Mouse (Mus musculus) MEL (cell line): ENCODE measurements around the gene Uap1. TPM values are rescaled to one million over a fixed set of nuclear protein-coding genes. Genes with fewer than 3 reads are reported as not detected.

Experiments
- DNase-seq: peaks from one replicate; pipeline ENCODE4 v3.0.0; 2011; ENCODE audit warnings: low read depth, low spot score
- H3K27ac ChIP-seq: 2 replicates; pipeline ENCODE4 v1.5.1; 2012; ENCODE audit warnings: low read depth, mild to moderate bottlenecking, control low read depth, low read length, moderate library complexity; ENCODE audit not compliant: control insufficient read depth
- H3K27me3 ChIP-seq, 2 experiments: fragments of 150-350 bp in 1 of 2; sonication (generic) in 1 of 2; 2 replicates each; pipeline ENCODE4 v1.6.1; 2012; ENCODE audit warnings: low read length in 2 of 2, mild to moderate bottlenecking in 2 of 2, improper control_type of control experiment in 1 of 2, moderate library complexity in 1 of 2; ENCODE audit not compliant: insufficient read depth in 2 of 2, control insufficient read depth in 1 of 2
- H3K36me3 ChIP-seq, 2 experiments: 2 replicates each; pipeline ENCODE4 v1.6.1; 2012 to 2014; ENCODE audit warnings: low read length in 2 of 2, improper control_type of control experiment in 1 of 2, inconsistent platforms in 1 of 2, mild to moderate bottlenecking in 1 of 2; ENCODE audit not compliant: insufficient read depth in 2 of 2, control insufficient read depth in 1 of 2
- H3K4me1 ChIP-seq, 2 experiments: fragments of 150-350 bp in 1 of 2; sonication (generic) in 1 of 2; 2 replicates each; pipeline ENCODE4 v1.6.1; 2012; ENCODE audit warnings: low read length in 2 of 2, improper control_type of control experiment in 1 of 2, mild to moderate bottlenecking in 1 of 2; ENCODE audit not compliant: insufficient read depth in 2 of 2, control insufficient read depth in 1 of 2
- H3K4me3 ChIP-seq, 2 experiments: fragments of 150-350 bp in 1 of 2; sonication (generic) in 1 of 2; 2 replicates each; pipeline ENCODE4 v1.5.1; 2012; ENCODE audit warnings: low read depth in 2 of 2, low read length in 2 of 2, mild to moderate bottlenecking in 2 of 2, moderate library complexity in 2 of 2, control low read depth in 1 of 2, improper control_type of control experiment in 1 of 2; ENCODE audit not compliant: control insufficient read depth in 1 of 2, insufficient read depth in 1 of 2
- H3K79me2 ChIP-seq: 2 replicates; pipeline ENCODE4 v1.6.1; 2012; ENCODE audit warnings: mild to moderate bottlenecking, low read length, moderate library complexity; ENCODE audit not compliant: control insufficient read depth, poor library complexity, insufficient read depth
- H3K9ac ChIP-seq: 2 replicates; pipeline ENCODE4 v1.6.1; 2012; ENCODE audit warnings: low read depth, mild to moderate bottlenecking, control low read depth, low read length, moderate library complexity; ENCODE audit not compliant: control insufficient read depth, poor library complexity, severe bottlenecking
- H3K9me3 ChIP-seq: fragments of 150-350 bp; sonication (generic); replicated peaks from 2 replicates; pipeline ENCODE4 v1.6.1; 2012; ENCODE audit warnings: mild to moderate bottlenecking, low read length, improper control_type of control experiment, moderate library complexity; ENCODE audit not compliant: insufficient read depth
- CHD1 ChIP-seq: IDR thresholded peaks from 2 replicates; pipeline ENCODE4 v1.6.1; 2012; ENCODE audit warnings: low read depth, mild to moderate bottlenecking, inconsistent platforms, low read length, improper control_type of control experiment
- CTCF ChIP-seq, 3 experiments: IDR thresholded peaks in 2 of 3; conservative IDR thresholded peaks in 1 of 3; 2 replicates each; pipeline ENCODE4 v1.5.1; 2011 to 2012; ENCODE audit warnings: low read length in 3 of 3, low read depth in 2 of 3, mild to moderate bottlenecking in 2 of 3, improper control_type of control experiment in 1 of 3, inconsistent platforms in 1 of 3, mixed read lengths in 1 of 3, moderate library complexity in 1 of 3; ENCODE audit not compliant: control insufficient read depth in 1 of 3, insufficient read depth in 1 of 3, poor library complexity in 1 of 3, severe bottlenecking in 1 of 3
- E2F4 ChIP-seq: IDR thresholded peaks from 2 replicates; pipeline ENCODE4 v1.6.1; 2011; ENCODE audit warnings: low read depth, low read length, improper control_type of control experiment, borderline replicate concordance
- ELF1 ChIP-seq: IDR thresholded peaks from 2 replicates; pipeline ENCODE4 v1.6.1; 2014; ENCODE audit warnings: low read depth, mild to moderate bottlenecking, inconsistent platforms, low read length, improper control_type of control experiment, moderate library complexity
- EP300 ChIP-seq, 2 experiments: IDR thresholded peaks; 2 replicates each; pipeline ENCODE4 v1.6.1; 2011; ENCODE audit warnings: improper control_type of control experiment in 2 of 2, low read length in 2 of 2, low read depth in 1 of 2, mild to moderate bottlenecking in 1 of 2
- ETS1 ChIP-seq: IDR thresholded peaks from 2 replicates; pipeline ENCODE4 v1.6.1; 2012; ENCODE audit warnings: low read depth, mild to moderate bottlenecking, inconsistent platforms, low read length, improper control_type of control experiment, moderate library complexity
- GABPA ChIP-seq: IDR thresholded peaks from 2 replicates; pipeline ENCODE4 v1.6.1; 2012; ENCODE audit warnings: low read depth, mild to moderate bottlenecking, inconsistent platforms, low read length, improper control_type of control experiment, moderate library complexity
- GATA1 ChIP-seq: IDR thresholded peaks from 2 replicates; pipeline ENCODE4 v1.6.1; 2011; ENCODE audit warnings: low read depth, low read length, improper control_type of control experiment
- HCFC1 ChIP-seq: IDR thresholded peaks from 2 replicates; pipeline ENCODE4 v1.6.1; 2012; ENCODE audit warnings: low read depth, mild to moderate bottlenecking, inconsistent platforms, low read length, improper control_type of control experiment, moderate library complexity
- JUND ChIP-seq: IDR thresholded peaks from 2 replicates; pipeline ENCODE4 v1.6.1; 2011; ENCODE audit warnings: low read depth, mild to moderate bottlenecking, improper control_type of control experiment, low read length
- MAFK ChIP-seq: IDR thresholded peaks from 2 replicates; pipeline ENCODE4 v1.6.1; 2011; ENCODE audit warnings: low read depth, mild to moderate bottlenecking, low read length, improper control_type of control experiment, borderline replicate concordance
- MAX ChIP-seq: IDR thresholded peaks from 2 replicates; pipeline ENCODE4 v1.6.1; 2011; ENCODE audit warnings: low read length, improper control_type of control experiment
- MAZ ChIP-seq: IDR thresholded peaks from 2 replicates; pipeline ENCODE4 v1.6.1; 2012; ENCODE audit warnings: low read depth, mild to moderate bottlenecking, inconsistent platforms, low read length, improper control_type of control experiment
- MEF2A ChIP-seq: IDR thresholded peaks from 2 replicates; pipeline ENCODE4 v1.6.1; 2014; ENCODE audit warnings: low read depth, mild to moderate bottlenecking, inconsistent platforms, low read length, improper control_type of control experiment; ENCODE audit not compliant: poor library complexity, insufficient replicate concordance, severe bottlenecking; ENCODE audit errors: extremely low read depth
- NELFE ChIP-seq: IDR thresholded peaks from 2 replicates; pipeline ENCODE4 v1.6.1; 2011; ENCODE audit warnings: low read depth, low read length, improper control_type of control experiment
- NRF1 ChIP-seq: IDR thresholded peaks from 2 replicates; pipeline ENCODE4 v1.6.1; 2014; ENCODE audit warnings: low read depth, mild to moderate bottlenecking, inconsistent platforms, low read length, improper control_type of control experiment, moderate library complexity; ENCODE audit not compliant: poor library complexity, insufficient read depth, severe bottlenecking
- POLR2A ChIP-seq, 2 experiments: IDR thresholded peaks; 2 replicates each; pipeline ENCODE4 v1.6.1; 2011 to 2012; ENCODE audit warnings: low read length in 2 of 2, mild to moderate bottlenecking in 2 of 2, control low read depth in 1 of 2, improper control_type of control experiment in 1 of 2, low read depth in 1 of 2, moderate library complexity in 1 of 2; ENCODE audit not compliant: control insufficient read depth in 1 of 2, insufficient read depth in 1 of 2, poor library complexity in 1 of 2
- POLR2AphosphoS2 ChIP-seq: IDR thresholded peaks from 2 replicates; pipeline ENCODE4 v1.6.1; 2011; ENCODE audit warnings: low read length, improper control_type of control experiment
- POLR2AphosphoS5 ChIP-seq: IDR thresholded peaks from 2 replicates; pipeline ENCODE4 v1.6.1; 2012; ENCODE audit warnings: low read depth, borderline replicate concordance, mild to moderate bottlenecking, inconsistent platforms, low read length, moderate library complexity, mixed read lengths
- RAD21 ChIP-seq: IDR thresholded peaks from 2 replicates; pipeline ENCODE4 v1.6.1; 2011; ENCODE audit warnings: mild to moderate bottlenecking, low read depth, low read length, improper control_type of control experiment
- RCOR1 ChIP-seq: IDR thresholded peaks from 2 replicates; pipeline ENCODE4 v1.6.1; 2012; ENCODE audit warnings: low read depth, mild to moderate bottlenecking, inconsistent platforms, low read length, improper control_type of control experiment
- SIN3A ChIP-seq: IDR thresholded peaks from 2 replicates; pipeline ENCODE4 v1.6.1; 2012; ENCODE audit warnings: low read length, improper control_type of control experiment, inconsistent platforms
- SMC3 ChIP-seq: IDR thresholded peaks from 2 replicates; pipeline ENCODE4 v1.6.1; 2011; ENCODE audit warnings: low read depth, low read length, improper control_type of control experiment
- TAL1 ChIP-seq: IDR thresholded peaks from 2 replicates; pipeline ENCODE4 v1.6.1; 2012; ENCODE audit warnings: mild to moderate bottlenecking, inconsistent platforms, low read length, moderate library complexity, mixed read lengths
- TCF12 ChIP-seq: IDR thresholded peaks from 2 replicates; pipeline ENCODE4 v1.6.1; 2014; ENCODE audit warnings: low read depth, mild to moderate bottlenecking, inconsistent platforms, low read length, improper control_type of control experiment, moderate library complexity
- USF1 ChIP-seq: IDR thresholded peaks from 2 replicates; pipeline ENCODE4 v1.6.1; 2014; ENCODE audit warnings: low read depth, mild to moderate bottlenecking, inconsistent platforms, low read length, improper control_type of control experiment, moderate library complexity
- ZC3H11A ChIP-seq: IDR thresholded peaks from 2 replicates; pipeline ENCODE4 v1.6.1; 2012; ENCODE audit warnings: low read depth, mild to moderate bottlenecking, inconsistent platforms, low read length, improper control_type of control experiment
- ZKSCAN1 ChIP-seq: IDR thresholded peaks from 2 replicates; pipeline ENCODE4 v1.6.1; 2012; ENCODE audit warnings: low read depth, mild to moderate bottlenecking, inconsistent platforms, low read length, improper control_type of control experiment, moderate library complexity
- ZMIZ1 ChIP-seq: IDR thresholded peaks from 2 replicates; pipeline ENCODE4 v1.6.1; 2012; ENCODE audit warnings: low read depth, mild to moderate bottlenecking, inconsistent platforms, low read length, improper control_type of control experiment, moderate library complexity
- ZNF384 ChIP-seq: IDR thresholded peaks from 2 replicates; pipeline ENCODE4 v1.6.1; 2012; ENCODE audit warnings: low read depth, mild to moderate bottlenecking, inconsistent platforms, low read length, improper control_type of control experiment
- polyA plus RNA-seq, 2 experiments: library from polyadenylated mRNA; stranded (reverse) in 1 of 2; unstranded in 1 of 2; fragments of >175 nt in 1 of 2; fragments of >200 nt in 1 of 2; gene quantifications; 2 replicates each; pipeline versions ENCODE4 v1.2.1 to v1.2.4; 2012; ENCODE audit warnings: low replicate concordance in 2 of 2, low read depth in 1 of 2; ENCODE audit not compliant: insufficient read length in 2 of 2, insufficient read depth in 1 of 2, missing spikeins in 1 of 2
- total RNA-seq: library from RNA; depleted of rRNA; stranded (reverse); fragments of 300-350 nt; gene quantifications from 2 replicates; pipeline ENCODE4 v1.2.3, GENCODE M21; 2012

Uap1 gene
- total and polyA plus RNA-seq, 3 experiments = 74.5 to 80.8 TPM; not detected in 1

- Histone ChIP-seq H3K9ac (no peak overlapping the region), H3K4me1 (peaks cover 0 to 3% of the 10 kb centered on the region in 2 experiments; a peak in 1 of 4 replicates), H3K27ac (no peak overlapping the region), H3K27me3 (no peaks in the 10 kb centered on the region)
- TF ChIP-seq TAL1 (no peak), RCOR1 (no peak), ETS1 (no peak), CTCF (IDR thresholded peaks at IDR 0.05 in 2 of 3, conservative IDR thresholded peaks at IDR 0.05 in 1 of 3; ENCODE audit: control insufficient read depth in 1 of 3, insufficient read depth in 1 of 3, low read depth in 2 of 3, low read length in 3 of 3, poor library complexity in 1 of 3, severe bottlenecking in 1 of 3) (no peak), ZKSCAN1 (no peak), MAX (no peak), NRF1 (no peak), ZNF384 (no peak), POLR2AphosphoS5 (no peak), EP300 (IDR thresholded peaks at IDR 0.05; ENCODE audit: low read depth in 1 of 2, low read length in 2 of 2) (no peak), E2F4 (no peak), POLR2AphosphoS2 (no peak), SMC3 (no peak), HCFC1 (no peak), ZC3H11A (no peak), ZMIZ1 (no peak), POLR2A (IDR thresholded peaks at IDR 0.05; ENCODE audit: control insufficient read depth in 1 of 2, insufficient read depth in 1 of 2, low read depth in 1 of 2, low read length in 2 of 2, poor library complexity in 1 of 2) (no peak)
- TF ChIP-seq, all 39 proteins: peak for 0
- no peaks in the 10 kb centered on the region; a peak in 1 of 4 replicates for H3K36me3 ChIP-seq
- H3K9me3 ChIP-seq = no peaks in the 10 kb centered on the region
- H3K4me3 ChIP-seq = no peak overlapping the region
- no peaks in the 10 kb centered on the region for H3K79me2 ChIP-seq
- DNase-seq = no peak
Observed at GRCm38 (mm10) chr1:170182706-170183105, 7.9 kb upstream of the Uap1 start.

GRCm38 (mm10) chr1:170176661-170177239 lies 2.0 kb upstream of the Uap1 start:
- Histone ChIP-seq H3K79me2 (peaks cover 26% of the 10 kb centered on the region), H3K4me1 (peaks cover 9% of the 10 kb centered on the region in 2 experiments), H3K27me3 (no peaks in the 10 kb centered on the region), H3K9me3 (no peaks in the 10 kb centered on the region), H3K4me3 (peak overlapping the region; percentile 54 to 82), H3K36me3 (peaks cover 0 to 17% of the 10 kb centered on the region in 2 experiments; a peak in 2 of 4 replicates), H3K27ac (peak overlapping the region; percentile 97), H3K9ac (peak overlapping the region; percentile 72)
- peak; percentile 66 for DNase-seq
- TF ChIP-seq RAD21 (no peak), GABPA (no peak), CHD1 (peak; percentile 86; the same call in 1 of the 2 replicates), MAZ (no peak), TCF12 (peak; percentile 94), ZMIZ1 (peak; percentile 81), ELF1 (no peak), TAL1 (peak; percentile 11; the same call in 1 of the 2 replicates), POLR2AphosphoS2 (peak; percentile 60; the same call in 1 of the 2 replicates), USF1 (peak; percentile 99), ETS1 (peak; percentile 99), MEF2A (no peak), SIN3A (peak; percentile 88), MAFK (peak; percentile 50; the same call in 1 of the 2 replicates), NELFE (no peak), SMC3 (no peak), RCOR1 (peak; percentile 77), JUND (no peak), EP300 (IDR thresholded peaks at IDR 0.05; ENCODE audit: low read depth in 1 of 2, low read length in 2 of 2) (peak; percentile 91 to 92), ZKSCAN1 (no peak), GATA1 (peak; percentile 100)
